Mouse (Mus musculus) adrenal gland, adult 8-10 months (tissue): Measurements from ENCODE around the gene Tnpo1. TPM values are rescaled to one million over a fixed set of nuclear protein-coding genes. Genes with fewer than 3 reads are reported as not detected.
"Not testable (repeated sequence)": the region's sequence is repeated elsewhere in the genome, so short reads cannot be mapped to it uniquely, and the experiment has no call there.

Source experiments
- DNase-seq: peaks from one replicate; pipeline ENCODE4 v3.0.0; 2022
- total RNA-seq, 4 experiments: library from RNA; stranded (reverse); gene quantifications; 2 replicates each; pipeline ENCODE4 v1.2.4; 2022

The Tnpo1 gene
- total RNA-seq, 4 experiments from 2014 or later, result 122 to 194 (median 144) TPM

DNA sequence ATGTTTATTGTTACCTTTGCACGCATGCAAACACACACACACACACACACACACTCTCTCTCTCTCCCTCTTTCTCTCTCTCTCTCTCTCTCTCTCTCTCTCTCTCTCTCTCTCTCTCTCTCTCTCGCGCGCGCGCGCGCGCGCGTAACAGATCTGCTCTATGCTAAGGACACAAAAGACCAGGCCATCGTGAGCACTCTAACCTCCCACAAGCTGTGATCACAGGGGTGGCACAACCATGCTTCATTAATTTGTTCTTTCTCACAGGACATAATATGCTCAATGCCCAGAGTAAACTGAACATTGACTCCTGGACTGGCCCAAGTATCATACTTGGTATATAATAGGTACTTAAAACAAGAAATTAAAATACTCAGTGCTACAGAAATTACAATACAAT, 37.0 kb downstream of the Tnpo1 start:
- DNase-seq, result no peak

DNA sequence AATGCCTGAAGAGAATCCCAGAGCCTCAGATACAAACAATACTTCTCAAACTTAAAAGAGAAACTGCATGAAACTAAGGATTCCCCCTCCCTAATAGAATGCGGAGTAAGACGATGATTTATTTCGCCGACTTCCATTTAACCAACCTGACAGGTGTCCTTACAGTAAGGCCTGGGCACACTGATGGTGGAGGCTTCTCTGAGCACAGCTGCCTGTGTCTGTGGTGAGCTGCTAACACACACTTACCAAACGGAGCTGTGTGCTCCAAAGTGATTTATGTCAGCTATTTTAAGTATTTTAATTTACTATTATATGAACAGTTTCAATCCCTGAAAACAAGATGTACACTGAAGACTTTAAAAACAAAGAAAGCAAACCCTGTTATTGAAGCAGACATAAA, 42.4 kb downstream of the Tnpo1 start:
- DNase-seq, result no peak

DNA sequence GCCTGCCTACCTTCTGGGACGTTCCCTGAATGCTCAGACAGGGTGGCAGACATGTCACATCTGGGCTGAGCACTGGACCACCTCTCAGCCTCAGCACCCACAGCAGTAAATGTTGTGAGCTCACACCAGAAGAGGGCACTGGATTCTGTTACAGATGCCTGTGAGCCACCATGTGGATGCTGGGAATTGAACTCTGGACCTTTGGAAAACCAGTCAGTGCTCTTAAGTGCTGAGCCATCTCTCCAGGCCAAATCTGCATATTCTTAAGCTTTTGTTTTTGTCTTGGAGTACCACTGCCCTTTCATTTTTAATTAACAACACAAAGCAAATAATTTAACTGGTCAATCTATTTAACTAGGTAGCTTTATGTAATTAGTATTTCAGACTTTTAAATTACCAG, 44.2 kb downstream of the Tnpo1 start:
- DNase-seq, result no peak

DNA sequence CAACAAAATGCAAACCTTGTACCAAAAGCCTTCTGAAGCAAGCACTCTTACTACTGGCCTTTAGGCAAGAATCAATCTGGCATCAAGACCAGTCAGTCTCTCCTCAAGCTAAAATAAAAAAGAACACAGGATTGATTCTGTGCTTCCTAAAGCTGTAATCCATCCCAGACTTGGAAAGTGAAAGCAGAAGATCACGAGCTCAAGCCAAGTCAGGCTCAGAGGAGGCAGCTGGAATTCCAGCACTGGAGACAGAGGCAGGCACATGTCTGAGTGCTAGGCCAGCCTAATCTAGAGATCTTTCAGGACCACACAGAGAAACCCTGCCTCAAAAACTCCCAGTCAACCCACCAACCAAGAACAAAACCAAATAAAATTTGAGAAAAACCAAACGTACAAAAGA, 45.8 kb downstream of the Tnpo1 start:
- no peak for DNase-seq

DNA sequence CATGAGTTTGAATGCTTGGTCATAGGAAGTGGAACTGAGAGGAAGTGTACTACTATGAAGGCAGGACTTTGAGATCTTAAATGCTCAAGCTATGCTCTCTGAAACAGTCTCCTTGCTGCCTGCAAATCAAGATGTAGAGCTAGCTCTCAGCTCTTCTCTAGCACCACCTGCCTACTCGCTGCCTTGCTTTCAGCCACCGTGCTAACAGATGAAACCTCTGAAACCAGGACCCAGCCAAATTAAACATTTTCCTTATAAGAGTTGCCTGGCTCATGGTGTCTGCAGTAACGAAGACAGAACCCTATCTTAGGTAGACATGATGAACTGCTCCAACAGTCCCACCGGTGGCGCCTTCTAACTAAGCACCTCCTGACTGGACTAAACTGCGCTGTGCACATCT, 46.8 kb downstream of the Tnpo1 start:
- no peak for DNase-seq

DNA sequence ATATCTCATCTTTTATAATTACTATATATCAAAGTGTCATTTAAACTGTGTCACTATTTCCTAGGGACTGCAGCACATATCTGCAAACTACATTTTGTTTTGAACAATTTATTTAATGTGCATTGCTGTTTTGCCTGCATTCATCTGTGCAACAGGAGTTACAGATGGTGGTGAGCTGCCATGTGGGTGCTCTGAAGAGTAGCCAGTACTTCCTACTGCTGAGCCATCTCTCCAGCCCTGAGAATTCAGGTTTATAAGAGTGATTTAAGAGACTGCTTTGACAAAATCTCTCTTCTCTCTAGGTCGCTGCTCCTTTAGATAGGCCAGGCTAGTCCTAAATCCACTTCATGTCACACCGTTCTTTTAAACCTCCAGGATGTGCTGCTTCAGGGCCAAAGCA, 49.0 kb downstream of the Tnpo1 start:
- DNase-seq, result no peak

DNA sequence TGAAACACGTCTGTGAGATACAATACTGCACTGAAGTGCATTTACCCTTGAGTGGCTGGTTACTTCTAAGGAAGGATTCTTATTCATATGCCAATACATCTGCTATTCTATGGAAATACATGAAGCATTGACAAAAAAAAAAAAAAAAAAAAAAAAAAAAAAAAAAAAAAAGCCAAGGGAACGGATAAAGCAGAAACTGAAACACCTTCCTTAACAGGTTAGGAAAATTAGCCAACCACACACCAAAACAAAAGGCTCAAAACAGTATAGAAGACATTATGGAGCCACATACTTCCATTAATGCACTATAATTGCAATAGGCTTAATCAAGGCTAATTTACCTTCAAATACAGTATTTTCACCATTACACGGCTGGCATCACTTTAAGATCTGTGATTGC, 51.5 kb downstream of the Tnpo1 start:
- no peak for DNase-seq

DNA sequence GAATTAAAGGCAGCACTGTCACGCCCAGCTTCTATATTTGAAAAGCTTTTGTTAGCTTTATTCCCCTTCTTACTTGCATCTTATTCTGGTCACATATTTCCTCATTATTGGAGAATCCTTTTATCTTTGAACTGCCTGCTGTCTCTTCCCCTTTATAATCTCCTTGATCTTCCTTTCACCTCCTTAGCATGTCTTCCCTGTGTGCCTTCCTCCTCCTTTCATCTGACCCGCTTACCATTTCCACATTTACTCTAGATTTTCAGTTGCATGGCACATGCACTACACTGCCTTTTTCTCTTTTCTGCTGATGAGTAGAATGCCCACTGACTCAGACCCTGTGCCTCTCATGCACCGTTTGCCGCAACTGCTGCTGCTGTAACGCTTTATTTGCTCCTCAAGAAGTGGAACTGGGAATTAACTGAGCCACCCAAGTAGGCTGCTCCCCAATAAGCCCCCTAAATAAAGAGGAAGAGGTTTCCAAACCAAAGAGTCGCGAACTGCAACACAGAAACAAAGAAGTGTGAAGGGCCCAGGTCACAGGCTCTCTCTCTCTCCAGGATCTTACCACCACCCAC, 53.8 kb downstream of the Tnpo1 start:
- DNase-seq, result no peak

DNA sequence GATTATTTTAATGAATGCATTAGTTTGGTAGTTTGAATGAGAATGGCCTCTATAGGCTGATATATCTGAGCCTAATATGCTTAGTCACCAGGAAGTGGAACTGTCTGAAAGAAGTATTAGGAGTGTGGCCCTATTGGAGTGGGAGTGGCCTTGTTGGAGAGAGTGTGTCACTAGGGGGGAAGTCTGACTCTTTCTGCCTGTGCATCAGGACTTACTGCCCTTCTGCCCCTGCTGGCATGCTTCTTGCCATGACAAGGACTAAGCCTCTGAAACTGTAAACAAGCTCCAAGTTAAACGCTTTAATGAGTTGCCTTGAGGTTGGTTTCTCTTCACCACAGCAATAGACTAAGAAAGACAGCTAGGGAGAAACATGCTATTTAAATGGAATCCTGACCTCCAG, 54.9 kb downstream of the Tnpo1 start:
- DNase-seq, result no peak

DNA sequence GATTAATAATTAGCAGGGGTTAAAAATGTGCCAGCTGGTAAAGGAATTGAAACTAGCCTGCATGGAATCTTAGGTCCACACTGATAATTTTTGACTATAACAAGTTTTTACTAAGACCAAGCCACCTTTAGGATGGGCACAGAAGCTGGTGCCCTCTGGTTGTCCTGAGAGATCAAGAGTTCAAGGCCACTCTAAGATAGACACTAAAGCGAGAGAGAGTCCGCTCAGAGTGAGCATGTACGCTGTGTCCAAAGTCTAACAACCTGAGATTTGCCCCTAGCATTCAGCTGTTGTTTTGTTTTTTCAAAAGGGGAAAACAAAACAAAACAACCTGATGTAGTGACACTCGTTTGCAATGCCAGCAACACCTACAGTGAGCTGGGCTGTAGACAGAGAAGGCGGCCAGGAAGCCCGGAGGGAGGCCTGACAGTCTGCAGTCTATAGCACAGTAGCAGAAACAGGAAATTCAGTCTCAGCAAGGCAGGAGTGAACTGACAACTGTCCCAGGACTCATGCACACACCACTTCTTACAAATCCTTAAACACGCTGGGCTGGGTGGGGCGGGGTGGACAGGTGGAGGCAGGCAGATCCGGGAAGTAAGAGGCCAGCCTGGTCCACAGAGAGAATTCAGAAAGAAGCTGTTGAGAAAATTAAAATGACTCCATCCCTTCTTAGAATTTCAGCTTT, 57.8 kb downstream of the Tnpo1 start:
- DNase-seq, result no peak

DNA sequence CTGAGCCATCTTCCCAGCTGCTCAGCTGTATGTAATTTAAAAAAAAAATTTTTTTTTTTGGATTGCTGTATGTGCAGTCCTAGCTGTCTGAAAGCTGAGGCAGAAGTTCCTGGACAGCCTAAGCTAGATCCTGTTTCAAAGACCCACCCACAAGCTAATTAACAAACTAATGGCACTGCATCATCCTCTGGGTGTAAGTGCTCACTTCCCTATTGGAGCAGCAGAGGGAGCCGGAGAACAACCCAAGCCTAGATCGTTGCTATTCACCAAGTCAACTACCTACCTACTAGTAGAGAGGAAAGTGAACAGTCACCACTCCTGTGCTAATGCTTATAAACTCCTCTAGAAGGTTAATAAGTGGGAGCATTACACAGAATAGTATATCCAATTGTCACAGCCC, 58.4 kb downstream of the Tnpo1 start:
- no peak for DNase-seq

DNA sequence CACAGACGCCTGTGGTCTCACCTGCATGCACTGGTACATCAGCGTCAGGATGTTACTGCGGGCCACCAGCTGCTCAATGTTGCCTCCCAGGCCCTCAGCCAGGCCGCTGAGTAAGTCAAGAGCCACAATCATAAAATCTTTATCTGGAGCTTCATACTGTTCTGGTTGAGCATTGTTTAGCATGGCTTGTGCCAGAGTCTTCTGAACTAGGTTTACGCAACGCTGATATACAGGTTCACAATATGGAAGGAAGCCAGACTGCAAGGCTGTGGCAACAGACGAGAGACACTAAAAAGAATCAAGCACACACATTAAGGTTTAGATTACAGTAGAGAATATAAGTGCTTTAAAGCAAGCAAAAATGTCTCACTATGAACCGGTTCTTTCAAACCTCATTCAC, 70.9 kb downstream of the Tnpo1 start:
- no peak for DNase-seq

DNA sequence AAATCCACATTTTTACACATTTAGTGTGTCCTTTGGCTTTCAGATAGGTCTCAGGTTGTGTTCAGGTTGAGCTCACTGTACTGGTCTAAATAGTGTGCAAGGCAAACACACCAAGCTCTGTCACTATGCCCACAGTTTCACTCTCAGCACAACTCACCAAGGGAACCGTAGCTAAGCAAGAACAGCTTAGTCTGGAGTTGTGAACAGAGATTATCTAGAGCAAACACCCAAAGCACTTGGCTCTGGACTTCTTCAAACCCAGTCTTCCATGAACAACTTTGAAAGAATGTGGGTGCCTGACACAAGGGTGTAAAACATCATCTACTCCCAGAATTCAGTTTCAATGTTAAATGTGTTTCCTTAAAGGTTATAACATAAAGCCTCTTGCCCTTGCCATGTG, 80.4 kb downstream of the Tnpo1 start:
- DNase-seq, result no peak

DNA sequence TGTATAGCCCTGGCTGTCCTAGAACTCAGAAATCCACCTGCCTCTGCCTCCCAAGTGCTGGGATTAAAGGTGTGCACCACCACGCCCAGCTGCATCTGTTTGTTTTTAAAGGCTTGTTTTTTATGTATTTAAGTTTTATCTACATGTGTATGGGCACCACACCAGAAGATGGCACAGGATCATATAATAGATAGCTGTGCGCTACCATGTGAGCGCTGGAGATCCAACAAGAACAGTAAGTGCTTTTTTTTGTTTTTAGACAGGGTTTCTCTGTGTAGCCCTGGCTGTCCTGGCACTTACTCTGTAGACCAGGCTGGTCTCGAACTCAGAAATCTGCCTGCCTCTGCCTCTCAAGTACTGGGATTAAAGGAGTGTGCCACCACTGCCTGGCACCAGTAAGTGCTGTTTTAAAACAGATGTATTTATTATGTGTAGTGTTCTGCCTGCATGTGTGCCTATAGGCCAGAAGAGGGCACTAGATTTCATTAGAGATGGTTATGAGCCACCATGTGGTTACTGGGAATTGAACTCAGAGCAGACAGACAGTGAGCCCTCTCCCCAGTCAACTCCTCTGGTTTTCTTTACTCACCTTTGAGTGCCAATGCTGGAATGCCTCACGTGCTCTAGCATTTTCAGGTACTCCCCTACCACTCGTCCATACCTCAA, 89.6 kb downstream of the Tnpo1 start:
- DNase-seq, result no peak

DNA sequence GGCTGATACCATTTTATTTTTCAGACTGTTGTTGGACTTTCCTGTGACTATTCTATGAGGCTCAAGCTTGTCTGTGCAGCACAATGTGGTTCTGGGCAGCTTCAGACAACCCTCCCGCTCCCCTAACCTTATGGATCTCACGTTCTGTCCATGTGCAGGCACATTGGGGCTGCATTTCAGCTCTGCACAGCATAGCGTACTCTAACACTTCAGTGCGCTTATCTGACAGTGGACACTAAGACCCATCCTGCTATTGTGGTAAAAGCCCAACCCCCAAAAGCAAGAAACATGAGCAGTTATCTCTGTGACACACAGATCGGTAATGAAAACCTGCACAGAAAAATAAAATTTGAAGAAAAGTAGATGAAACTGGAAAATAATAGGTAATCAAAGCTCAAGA, 90.4 kb downstream of the Tnpo1 start:
- DNase-seq, result no peak

DNA sequence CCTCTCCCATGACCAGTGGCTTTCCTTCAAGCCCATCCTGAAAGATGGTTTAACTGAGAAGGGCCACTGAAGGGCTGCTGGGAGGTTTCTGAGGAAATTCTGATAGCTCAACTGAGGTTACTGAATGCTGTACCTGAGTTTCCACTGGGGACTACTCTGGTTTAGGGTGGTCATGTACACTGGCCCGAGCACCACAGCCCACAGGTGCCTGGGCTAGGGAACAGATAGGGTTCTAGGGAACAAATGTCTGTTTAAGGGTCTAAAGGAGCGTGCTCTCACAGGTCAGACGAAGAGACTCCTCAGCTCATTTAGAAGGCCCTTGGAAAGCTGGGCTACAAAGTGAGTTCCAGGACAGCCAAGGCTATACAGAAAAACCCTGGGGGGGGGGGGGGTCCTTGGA, 91.5 kb downstream of the Tnpo1 start:
- no peak for DNase-seq

DNA sequence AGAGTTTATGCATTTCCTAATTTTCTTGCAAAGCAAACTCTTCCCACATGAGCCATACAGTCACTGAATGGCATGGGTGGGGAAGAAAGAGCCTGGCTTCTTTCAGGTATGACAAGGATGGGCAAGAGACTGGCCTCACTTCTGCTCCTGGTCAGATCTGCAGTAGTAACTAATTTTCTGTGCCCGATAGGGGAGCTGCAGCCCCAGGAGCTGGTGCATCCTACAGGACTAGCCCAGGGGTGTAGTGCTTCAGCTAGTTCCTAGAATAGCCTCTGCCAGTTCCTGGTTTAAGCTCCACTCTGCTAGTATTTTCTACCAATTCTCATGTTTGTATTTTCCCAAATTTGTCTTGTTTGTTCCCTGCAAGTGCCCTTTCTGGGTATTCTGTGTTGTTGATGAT, 92.0 kb downstream of the Tnpo1 start:
- DNase-seq, result no peak

DNA sequence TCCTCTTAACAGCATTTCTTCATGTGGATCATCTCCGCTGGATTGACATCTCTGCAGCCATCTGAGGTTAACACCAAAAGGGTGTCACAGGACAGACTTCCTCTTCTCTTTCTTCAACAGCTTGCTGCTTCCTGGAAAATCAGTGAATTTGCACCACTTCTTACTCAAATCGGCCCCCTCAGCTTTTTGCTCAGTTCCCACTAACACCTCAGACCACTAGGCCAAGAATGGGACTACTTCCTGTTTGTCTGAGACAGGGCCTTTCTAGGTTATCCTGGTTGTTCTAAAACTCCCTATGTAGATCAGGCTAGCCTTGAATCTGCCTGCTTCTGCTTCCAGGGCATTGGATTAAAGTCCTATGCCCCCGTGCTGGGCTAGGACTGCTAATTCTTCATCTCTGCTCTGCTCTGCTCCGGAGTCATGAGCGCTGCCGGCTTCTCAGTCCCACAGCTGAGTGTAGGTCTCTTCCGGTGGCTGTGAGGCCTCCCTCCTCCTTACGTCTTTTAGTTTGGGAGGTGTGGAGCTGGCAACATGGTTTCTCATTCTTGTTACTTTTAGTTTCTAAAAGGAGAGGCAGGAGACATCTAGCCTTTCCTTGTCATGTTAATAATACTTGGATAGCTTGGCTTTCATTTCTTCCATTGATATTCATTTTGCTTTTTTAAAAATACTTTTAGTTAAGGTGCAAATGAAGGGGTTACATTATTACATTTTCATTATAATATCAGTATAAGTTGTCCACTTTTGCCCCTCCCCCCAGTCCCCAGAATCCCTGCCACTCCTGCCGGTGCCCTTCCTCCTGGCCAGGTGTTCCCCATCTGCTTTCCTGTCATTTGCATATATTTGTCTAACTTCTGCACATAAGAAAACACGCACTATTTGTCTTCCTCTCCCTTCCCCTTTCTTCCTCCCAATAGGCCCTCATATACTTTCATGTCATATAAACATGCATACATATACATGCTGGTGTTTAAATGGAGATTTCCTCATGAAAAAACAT, 93.4 kb downstream of the Tnpo1 start:
- no peak for DNase-seq

DNA sequence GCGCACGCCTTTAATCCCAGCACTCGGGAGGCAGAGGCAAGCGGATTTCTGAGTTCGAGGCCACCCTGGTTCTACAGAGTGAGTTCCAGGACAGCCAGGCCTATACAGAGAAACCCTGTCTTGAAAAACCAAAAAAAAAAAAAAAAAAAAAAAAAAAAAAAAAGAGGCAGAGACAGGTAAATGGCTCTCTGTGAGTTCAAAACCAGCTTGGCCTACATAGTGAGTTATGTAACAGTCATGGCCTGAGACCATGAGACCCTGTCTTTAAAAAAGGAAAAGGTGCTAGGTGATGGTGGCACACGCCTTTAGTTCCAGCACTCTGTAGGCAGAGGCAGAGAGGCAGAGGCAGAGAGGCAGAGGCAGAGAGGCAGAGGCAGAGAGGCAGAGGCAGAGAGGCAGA, 97.2 kb downstream of the Tnpo1 start:
- DNase-seq, result not testable (repeated sequence)

DNA sequence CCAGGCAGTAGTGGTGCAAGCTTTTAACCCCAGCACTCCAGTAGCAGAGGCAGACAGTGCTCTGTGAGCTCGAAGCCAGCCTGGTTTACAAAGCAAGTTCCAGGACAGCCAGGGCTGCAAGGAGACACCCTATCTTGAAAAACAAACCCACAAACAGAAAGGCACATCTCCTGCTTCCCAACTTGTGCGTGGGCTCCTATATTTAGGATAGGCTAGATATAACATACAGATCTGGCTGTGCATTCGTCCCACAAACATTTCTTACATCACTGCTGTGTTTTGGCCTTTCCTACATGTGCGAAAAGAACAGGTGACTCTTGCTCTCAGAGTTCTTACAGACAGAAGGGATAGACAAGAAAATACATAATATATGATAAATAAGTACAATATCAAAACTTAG, 100.6 kb downstream of the Tnpo1 start:
- no peak for DNase-seq

DNA sequence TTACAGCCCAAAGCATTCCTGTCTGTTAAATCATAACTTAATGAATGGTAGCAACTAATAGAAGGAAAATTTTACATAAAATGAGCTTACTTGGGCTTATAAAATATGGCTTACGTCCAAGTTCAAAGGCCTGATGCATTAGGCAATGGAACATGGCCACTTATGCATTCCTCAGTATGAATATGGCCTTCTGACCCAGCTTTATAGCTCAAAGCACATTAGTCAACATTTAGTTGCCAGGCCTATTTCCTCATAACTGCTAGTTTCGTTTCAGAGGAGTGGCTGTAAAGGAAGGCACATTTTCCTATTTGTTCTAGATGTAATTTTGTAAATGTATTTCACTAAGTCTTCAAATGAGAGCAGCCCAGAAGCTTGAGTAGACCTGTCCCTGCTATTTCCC, 107.1 kb downstream of the Tnpo1 start:
- DNase-seq, result no peak

DNA sequence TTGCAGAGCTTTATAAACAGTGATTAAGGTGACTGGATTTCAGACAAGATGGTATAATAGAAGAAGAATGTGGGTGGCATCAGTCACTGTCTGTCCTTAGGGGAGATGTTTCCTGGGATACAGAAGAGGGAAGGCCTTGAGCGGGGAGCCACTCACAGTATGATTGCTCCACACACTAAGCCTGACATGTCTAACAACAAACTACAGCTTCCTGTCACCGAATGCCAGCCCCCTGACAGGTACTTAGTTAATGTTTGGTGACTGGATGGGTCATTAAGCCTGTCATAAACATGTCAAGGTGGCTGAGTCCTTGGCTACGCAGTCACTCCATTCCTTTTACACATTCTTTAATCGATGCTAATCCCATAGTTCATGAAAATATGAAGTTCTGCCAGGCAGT, 108.0 kb downstream of the Tnpo1 start:
- DNase-seq, result peak; percentile 32

DNA sequence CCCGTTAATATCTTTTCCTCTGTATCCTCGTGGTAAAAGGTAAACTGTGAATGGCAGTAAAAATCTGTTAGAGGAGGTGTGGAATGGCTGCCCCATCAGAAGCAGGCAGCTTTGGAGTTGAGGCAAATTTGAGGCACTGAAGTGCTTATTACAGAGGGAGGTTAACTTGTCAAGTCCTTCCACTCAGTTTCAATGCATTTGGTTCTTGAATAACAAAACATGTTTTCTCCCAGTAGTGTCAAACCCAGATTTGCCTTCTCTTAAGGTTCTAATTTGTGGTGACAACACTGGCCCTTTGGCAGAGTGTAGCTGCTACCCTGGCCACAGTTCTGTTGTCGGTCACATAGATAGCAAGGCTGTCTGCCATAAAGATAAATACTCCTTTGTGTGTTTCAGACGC, 108.4 kb downstream of the Tnpo1 start:
- no peak for DNase-seq
